Mouse (Mus musculus): ENCODE measurements around the gene BC052040. TPM values are rescaled to one million over a fixed set of nuclear protein-coding genes. Genes with fewer than 3 reads are reported as not detected.

Gene BC052040
- total RNA-seq, 1 experiment = 7.9 TPM

- Histone ChIP-seq H3K36me3 (ENCODE audit: control insufficient read depth, insufficient read depth, low read length, poor library complexity, severe bottlenecking) (0 out of 2 replicates have a peak, but pooled peaks cover 2% of the 10 kb centered on the region), H3K4me3 (ENCODE audit: insufficient read depth in 1 of 2, low read depth in 1 of 2, low read length in 2 of 2, poor library complexity in 1 of 2, severe bottlenecking in 1 of 2) (no peak overlapping the region), H3K27ac (ENCODE audit: insufficient read depth, low read depth, low read length, poor library complexity, severe bottlenecking) (no peak overlapping the region), H3K4me1 (ENCODE audit: control insufficient read depth in 2 of 2, insufficient read depth in 2 of 2, low read length in 2 of 2, poor library complexity in 1 of 2) (no peaks in the 10 kb centered on the region), H3K9me3 (ENCODE audit: control insufficient read depth, insufficient read depth, low read depth, low read length) (no peaks in the 10 kb centered on the region), H3K9ac (ENCODE audit: insufficient read depth, low read depth, low read length, poor library complexity, severe bottlenecking) (no peak overlapping the region)
- in situ Hi-C loops (cut with MboI; ENCODE audit: low sequenced_read_pairs in 2 of 2, unreplicated experiment in 2 of 2) = no loop called here
- DNase-seq (ENCODE audit: low read depth, low spot score) = no peak
- TF ChIP-seq HCFC1 (IDR thresholded peaks at IDR 0.05; ENCODE audit: borderline replicate concordance, insufficient read depth, low read length) (no peak), ZNF384 (IDR thresholded peaks at IDR 0.05; ENCODE audit: low read depth, low read length) (no peak), ZC3H11A (IDR thresholded peaks at IDR 0.05; ENCODE audit: borderline replicate concordance, low read depth, low read length) (no peak)
These were observed 194.1 kb downstream of the BC052040 start for GRCm38 (mm10) chr2:115775488-115776217.

- Histone ChIP-seq H3K9me3 (ENCODE audit: control insufficient read depth, insufficient read depth, low read depth, low read length) (no peaks in the 10 kb centered on the region), H3K9ac (ENCODE audit: insufficient read depth, low read depth, low read length, poor library complexity, severe bottlenecking) (no peak overlapping the region), H3K4me1 (ENCODE audit: control insufficient read depth in 2 of 2, insufficient read depth in 2 of 2, low read length in 2 of 2, poor library complexity in 1 of 2) (no peaks in the 10 kb centered on the region), H3K4me3 (ENCODE audit: insufficient read depth in 1 of 2, low read depth in 1 of 2, low read length in 2 of 2, poor library complexity in 1 of 2, severe bottlenecking in 1 of 2) (no peak overlapping the region), H3K36me3 (ENCODE audit: control insufficient read depth, insufficient read depth, low read length, poor library complexity, severe bottlenecking) (0 out of 2 replicates have a peak, but pooled peaks cover 2% of the 10 kb centered on the region), H3K27ac (ENCODE audit: insufficient read depth, low read depth, low read length, poor library complexity, severe bottlenecking) (no peak overlapping the region)
- no peak for TF ChIP-seq ZNF384 (IDR thresholded peaks at IDR 0.05; ENCODE audit: low read depth, low read length)
- no peak for TF ChIP-seq HCFC1 (IDR thresholded peaks at IDR 0.05; ENCODE audit: borderline replicate concordance, insufficient read depth, low read length)
- no peak for TF ChIP-seq CHD2 (IDR thresholded peaks at IDR 0.05; ENCODE audit: low read depth, low read length)
- TF ChIP-seq MAFK (IDR thresholded peaks at IDR 0.05; ENCODE audit: insufficient read depth, low read depth, low read length) = no peak
- no peak for TF ChIP-seq ZC3H11A (IDR thresholded peaks at IDR 0.05; ENCODE audit: borderline replicate concordance, low read depth, low read length)
- no peak for DNase-seq (ENCODE audit: low read depth, low spot score)
- in situ Hi-C loops (cut with MboI; ENCODE audit: low sequenced_read_pairs in 2 of 2, unreplicated experiment in 2 of 2) = no loop called here
These were observed 195.7 kb downstream of the BC052040 start for GRCm38 (mm10) chr2:115776924-115777860.

DNA sequence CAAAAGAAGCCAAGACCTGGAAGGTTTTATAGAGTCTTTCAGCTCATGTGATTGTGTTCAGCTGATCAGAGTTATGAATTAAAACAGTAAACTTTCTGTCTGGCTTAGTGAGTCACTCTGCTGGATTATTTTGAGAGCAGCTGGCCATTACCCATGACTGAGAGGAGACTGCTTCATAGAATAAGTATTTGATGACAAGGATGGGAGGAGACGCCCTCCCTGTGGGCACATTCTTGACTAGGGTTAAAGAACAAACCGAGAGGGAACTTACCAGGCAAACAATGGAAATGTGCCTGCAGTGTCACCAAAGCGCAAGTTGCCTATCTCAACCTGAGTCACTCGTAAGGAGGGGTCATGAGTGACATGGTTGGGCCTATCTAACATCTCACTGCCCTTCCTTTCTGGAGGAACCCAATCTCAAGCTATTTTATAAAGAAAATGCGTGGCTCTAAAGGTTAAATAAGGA lies 199.1 kb downstream of the BC052040 start:
- no peaks in the 10 kb centered on the region for H3K9me3 ChIP-seq (ENCODE audit: control insufficient read depth, insufficient read depth, low read depth, low read length)
- TF ChIP-seq MAFK (IDR thresholded peaks at IDR 0.05; ENCODE audit: insufficient read depth, low read depth, low read length) (no peak), ZC3H11A (IDR thresholded peaks at IDR 0.05; ENCODE audit: borderline replicate concordance, low read depth, low read length) (no peak), ZNF384 (IDR thresholded peaks at IDR 0.05; ENCODE audit: low read depth, low read length) (no peak), HCFC1 (IDR thresholded peaks at IDR 0.05; ENCODE audit: borderline replicate concordance, insufficient read depth, low read length) (no peak), CHD2 (IDR thresholded peaks at IDR 0.05; ENCODE audit: low read depth, low read length) (no peak)
- 0 out of 2 replicates have a peak, but pooled peaks cover 2% of the 10 kb centered on the region for H3K36me3 ChIP-seq (ENCODE audit: control insufficient read depth, insufficient read depth, low read length, poor library complexity, severe bottlenecking)
- in situ Hi-C loops (cut with MboI; ENCODE audit: low sequenced_read_pairs in 2 of 2, unreplicated experiment in 2 of 2) = no loop called here
- no peaks in the 10 kb centered on the region for H3K4me1 ChIP-seq (ENCODE audit: control insufficient read depth in 2 of 2, insufficient read depth in 2 of 2, low read length in 2 of 2, poor library complexity in 1 of 2)
- no peak overlapping the region for H3K27ac ChIP-seq (ENCODE audit: insufficient read depth, low read depth, low read length, poor library complexity, severe bottlenecking)
- peak; percentile 3 for DNase-seq (ENCODE audit: low read depth, low spot score)
- H3K9ac ChIP-seq (ENCODE audit: insufficient read depth, low read depth, low read length, poor library complexity, severe bottlenecking) = no peak overlapping the region
- H3K4me3 ChIP-seq (ENCODE audit: insufficient read depth in 1 of 2, low read depth in 1 of 2, low read length in 2 of 2, poor library complexity in 1 of 2, severe bottlenecking in 1 of 2) = no peak overlapping the region

- in situ Hi-C loops (cut with MboI; ENCODE audit: low sequenced_read_pairs in 2 of 2, unreplicated experiment in 2 of 2) = no loop called here
- no peak overlapping the region for H3K9ac ChIP-seq (ENCODE audit: insufficient read depth, low read depth, low read length, poor library complexity, severe bottlenecking)
- no peak overlapping the region for H3K4me3 ChIP-seq (ENCODE audit: insufficient read depth in 1 of 2, low read depth in 1 of 2, low read length in 2 of 2, poor library complexity in 1 of 2, severe bottlenecking in 1 of 2)
- H3K9me3 ChIP-seq (ENCODE audit: control insufficient read depth, insufficient read depth, low read depth, low read length) = no peaks in the 10 kb centered on the region
- no peaks in the 10 kb centered on the region for H3K36me3 ChIP-seq (ENCODE audit: control insufficient read depth, insufficient read depth, low read length, poor library complexity, severe bottlenecking)
- TF ChIP-seq ZC3H11A (IDR thresholded peaks at IDR 0.05; ENCODE audit: borderline replicate concordance, low read depth, low read length) = no peak
- no peak for TF ChIP-seq HCFC1 (IDR thresholded peaks at IDR 0.05; ENCODE audit: borderline replicate concordance, insufficient read depth, low read length)
- no peak for TF ChIP-seq CHD2 (IDR thresholded peaks at IDR 0.05; ENCODE audit: low read depth, low read length)
- TF ChIP-seq ZNF384 (IDR thresholded peaks at IDR 0.05; ENCODE audit: low read depth, low read length) = no peak
- no peak for TF ChIP-seq MAFK (IDR thresholded peaks at IDR 0.05; ENCODE audit: insufficient read depth, low read depth, low read length)
- no peak overlapping the region for H3K27ac ChIP-seq (ENCODE audit: insufficient read depth, low read depth, low read length, poor library complexity, severe bottlenecking)
- DNase-seq (ENCODE audit: low read depth, low spot score) = no peak
- no peaks in the 10 kb centered on the region for H3K4me1 ChIP-seq (ENCODE audit: control insufficient read depth in 2 of 2, insufficient read depth in 2 of 2, low read length in 2 of 2, poor library complexity in 1 of 2)
These were observed 204.2 kb downstream of the BC052040 start for GRCm38 (mm10) chr2:115785687-115786086.
